In genomic region chr1:151289493-151290258, GRCm38 (mm10) we compare ENCODE assay signal across 17 mouse cellular contexts. TPM values are rescaled to one million over a fixed set of nuclear protein-coding genes. Genes with fewer than 3 reads are reported as not detected.
DNase-seq lines count a peak whose midpoint lies in the region; ATAC-seq and TF ChIP-seq lines count a peak whose summit lies in the region.
"Had no signal": no experiment of that assay in that cellular context is flagged by ENCODE, and none has a peak within 500 bp of the region (broad histone marks: within the 10 kb centered on the region; RNA-seq: fewer than 3 reads in every experiment).

No protein-coding gene starts in this region.

- H3K27ac ChIP-seq in liver, embryonic 12.5 days: no peak overlapping the region
- H3K27ac ChIP-seq in liver, postnatal 0 days (ENCODE audit: low read depth): no peak overlapping the region
- H3K27ac ChIP-seq in small intestine, adult 2 months (ENCODE audit: insufficient read depth, low read depth, low read length): peak overlapping the region; percentile 71
- H3K27ac ChIP-seq: limb, embryonic 12.5 days; neural tube, embryonic 15.5 days had no signal

- H3K9me3 ChIP-seq in liver, embryonic 12.5 days (replicated peaks): no peaks in the 10 kb centered on the region
- H3K9me3 ChIP-seq in liver, postnatal 0 days (ENCODE audit: low read length): no peaks in the 10 kb centered on the region
- H3K9me3 ChIP-seq: G1E; limb, embryonic 12.5 days; neural tube, embryonic 15.5 days had no signal

- H3K4me2 ChIP-seq in liver, embryonic 12.5 days: no peak overlapping the region
- no peak overlapping the region for H3K4me2 ChIP-seq in liver, postnatal 0 days (ENCODE audit: low read depth, low read length)
- H3K4me2 ChIP-seq: limb, embryonic 12.5 days; neural tube, embryonic 15.5 days had no signal

- H3K4me1 ChIP-seq in liver, embryonic 12.5 days: peaks cover 28% of the 10 kb centered on the region
- peaks cover 14% of the 10 kb centered on the region; the same call in 1 of the 2 replicates for H3K4me1 ChIP-seq in liver, postnatal 0 days (ENCODE audit: insufficient read depth)
- peaks cover 11% of the 10 kb centered on the region; the same call in 1 of the 2 replicates for H3K4me1 ChIP-seq in small intestine, adult 2 months (ENCODE audit: control insufficient read depth, insufficient read depth, insufficient read length, low read length)
- H3K4me1 ChIP-seq: limb, embryonic 12.5 days; neural tube, embryonic 15.5 days had no signal

- TF ChIP-seq POLR2A in small intestine, adult 2 months (IDR thresholded peaks at IDR 0.05; ENCODE audit: low read depth, low read length): no peak

- H3K36me3 ChIP-seq in liver, embryonic 12.5 days: no peaks in the 10 kb centered on the region
- no peaks in the 10 kb centered on the region for H3K36me3 ChIP-seq in liver, postnatal 0 days (replicated peaks; ENCODE audit: insufficient read depth, low read length)
- H3K36me3 ChIP-seq in small intestine, adult 2 months (ENCODE audit: control insufficient read depth, insufficient read depth, low read length): no peaks in the 10 kb centered on the region
- H3K36me3 ChIP-seq: G1E; limb, embryonic 12.5 days; neural tube, embryonic 15.5 days had no signal

- H3K4me3 ChIP-seq in liver, embryonic 12.5 days: no peak overlapping the region
- H3K4me3 ChIP-seq in liver, postnatal 0 days (ENCODE audit: low read depth, low read length): no peak overlapping the region
- peak overlapping the region; percentile 26; the same call in 1 of the 2 replicates for H3K4me3 ChIP-seq in small intestine, adult 2 months (ENCODE audit: low read depth, low read length)
- H3K4me3 ChIP-seq: limb, embryonic 12.5 days; neural tube, embryonic 15.5 days had no signal

- DNase-seq in heart, adult 11 months: peak; percentile 94
- DNase-seq in heart, postnatal 4 days: no peak
- no peak for DNase-seq in liver, postnatal 0 days
- DNase-seq in NIH3T3 (ENCODE audit: low read depth) (peak; percentile 34), adipocyte (ENCODE audit: low spot score) (no peak)
- DNase-seq in adrenal gland, postnatal 25 days: no peak
- DNase-seq: cerebellum, adult 11 months; kidney, postnatal 36 days; layer of hippocampus, postnatal 36 days; lung, postnatal 10 days; spleen, adult 18-20 months had no signal

- no peak for TF ChIP-seq CTCF in liver, postnatal 0 days (IDR thresholded peaks at IDR 0.05; ENCODE audit: low read depth)
- no peak for TF ChIP-seq CTCF in small intestine, adult 2 months (IDR thresholded peaks at IDR 0.05; ENCODE audit: extremely low read depth, insufficient read length, insufficient replicate concordance, low read depth, low read length)

- 0 out of 2 replicates have a peak, but pooled peaks have one; percentile 16 for ATAC-seq in liver, embryonic 12.5 days
- no peak for ATAC-seq in liver, postnatal 0 days
- ATAC-seq: activated CD4-positive, CD25-positive, alpha-beta regulatory T cell, adult 4 months had no signal

- WGBS in liver, embryonic 12.5 days (ENCODE audit: insufficient replicate concordance): 72% methylated on average over 13 of the region's 13 CpGs
- 63% methylated on average over 13 of the region's 13 CpGs for WGBS in liver, postnatal 0 days (ENCODE audit: insufficient replicate concordance)
- WGBS in small intestine, adult 2 months: 29% methylated on average over 13 of the region's 13 CpGs

- no peaks in the 10 kb centered on the region for H3K27me3 ChIP-seq in liver, embryonic 12.5 days (replicated peaks)
- no peaks in the 10 kb centered on the region for H3K27me3 ChIP-seq in liver, postnatal 0 days (ENCODE audit: insufficient read depth, low read length)
- H3K27me3 ChIP-seq in small intestine, adult 2 months (ENCODE audit: control insufficient read depth, insufficient read depth, low read length): no peaks in the 10 kb centered on the region
- H3K27me3 ChIP-seq: limb, embryonic 12.5 days; neural tube, embryonic 15.5 days had no signal

- no peak for TF ChIP-seq EP300 in liver, postnatal 0 days (IDR thresholded peaks at IDR 0.05; ENCODE audit: low read depth)

- H3K9ac ChIP-seq in liver, embryonic 12.5 days: no peak overlapping the region
- no peak overlapping the region for H3K9ac ChIP-seq in liver, postnatal 0 days (replicated peaks)
- H3K9ac ChIP-seq: limb, embryonic 12.5 days; neural tube, embryonic 15.5 days had no signal

RNA-seq across cellular contexts. Expression of gene Ivns1abp, which starts 54.6 kb away (rescaled TPM):
- total RNA-seq in heart, postnatal 4 days (2021): 100 to 1,000 TPM; 286 to 289 TPM
- 140 and 141 TPM in 2 replicates for polyA plus RNA-seq in liver, embryonic 12.5 days (2016; fragmentation: Nextera tagmentation; extraction: Ambion mirVana)
- polyA plus RNA-seq in liver, postnatal 0 days (2015; fragmentation: Nextera tagmentation; extraction: Ambion mirVana): 58.5 and 68.2 TPM in 2 replicates
- polyA plus RNA-seq in small intestine, adult 2 months (2012; rRNA removed): 14.1 and 37.6 TPM in 2 replicates
- total RNA-seq in adrenal gland, postnatal 25 days (2021): 169 and 213 TPM in 2 replicates

Comparison
In these comparisons a context has a peak if more than half of its experiments do, and no peak if none do; other contexts are left out.
1. DNase-seq: peak in heart, adult 11 months (single experiment) and NIH3T3 (single experiment); none in heart, postnatal 4 days (single experiment), liver, postnatal 0 days (single experiment), adrenal gland, postnatal 25 days (single experiment) and adipocyte (single experiment).